Mouse (Mus musculus) B cell, adult 67 days (primary cell): ENCODE measurements around the gene Mest. TPM values are rescaled to one million over a fixed set of nuclear protein-coding genes. Genes with fewer than 3 reads are reported as not detected.

Source experiments
- total RNA-seq, 2 experiments: library from RNA; stranded (reverse); gene quantifications; 4 replicates each; pipeline ENCODE4 v1.2.4; 2023

Gene Mest
- not detected for total RNA-seq

DNA sequence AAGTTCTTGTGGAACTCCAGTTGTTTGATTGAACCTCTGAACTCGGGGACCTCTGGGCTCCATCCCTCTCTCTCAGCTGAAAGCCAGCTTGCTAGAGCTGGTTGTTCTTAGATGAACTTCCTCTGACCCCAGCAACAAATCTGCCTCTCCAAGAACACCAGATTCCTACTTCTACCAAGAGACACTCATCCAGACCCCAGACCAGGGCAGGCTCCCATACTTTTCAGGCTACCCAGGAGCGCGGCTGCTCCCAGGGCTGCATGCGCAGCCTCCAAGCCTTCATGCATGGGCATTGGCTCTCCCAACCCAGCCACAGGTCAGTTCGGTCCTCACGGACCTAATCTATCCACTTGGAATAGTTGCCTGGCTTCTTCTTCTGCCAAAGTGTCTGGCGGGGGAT, at the start of gene Mest:
Gene Mest (plus strand): TSS at position 217 of the 400 bp plus-strand sequence.

DNA sequence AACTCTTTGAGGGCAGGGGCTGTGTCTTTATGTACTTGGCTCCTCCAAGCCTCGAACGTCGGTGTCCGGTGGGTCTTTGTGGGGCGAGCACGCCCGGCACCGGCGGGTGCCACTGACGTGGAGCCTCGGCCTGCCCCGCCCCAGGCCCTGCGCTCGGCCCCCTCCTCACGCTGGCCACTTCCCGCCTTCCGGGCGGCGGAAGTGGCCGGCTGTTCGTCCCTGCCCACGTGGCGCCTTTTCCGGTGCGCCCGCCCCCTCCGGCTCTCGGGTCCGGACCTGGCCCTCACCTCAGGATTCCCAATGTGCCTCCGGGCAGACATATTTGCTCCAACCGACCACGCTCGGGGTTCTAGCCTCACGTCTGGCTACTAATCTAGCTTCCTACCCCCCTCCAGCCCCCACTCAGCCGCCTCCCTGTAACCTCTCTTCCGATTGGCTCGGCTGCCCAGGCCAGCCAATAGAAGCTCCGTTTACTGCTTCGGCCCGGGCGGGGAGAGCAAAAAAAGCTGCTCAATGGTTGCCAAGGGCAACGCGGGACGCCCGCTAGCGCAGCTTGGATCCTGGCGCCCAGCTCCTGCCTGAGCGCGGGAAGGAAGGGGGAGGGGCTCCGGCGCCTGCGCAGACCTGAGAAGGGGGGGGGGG, 29.9 kb upstream of the Mest start, which contains the start of gene Cep41:
Gene Cep41 (minus strand): TSS at position 400 of the 642 bp plus-strand sequence.

Other genes starting within 250 kb of the Mest start
- gene Tmem209, start 213.8 kb upstream of the Mest start, total RNA-seq: 10 to 100 TPM; 37.9 to 38.8 TPM
- gene Ssmem1, start 213.7 kb upstream of the Mest start, total RNA-seq: 1 to 10 TPM in 1 of 2 experiments, under 1 TPM in 1; 0.65 to 1.4 TPM
- gene Cpa2, start 182.0 kb upstream of the Mest start, total RNA-seq: not detected
- gene Cpa4, start 155.2 kb upstream of the Mest start, total RNA-seq: not detected
- not detected for gene Cpa5, start 112.5 kb upstream of the Mest start, total RNA-seq
- not detected for gene Cpa1, start 84.3 kb upstream of the Mest start, total RNA-seq
- 10 to 100 TPM in 1 of 2 experiments, 1 to 10 TPM in 1; 8.0 to 13.1 TPM for gene Cep41, start 29.8 kb upstream of the Mest start, total RNA-seq
- gene Copg2, start 173.2 kb downstream of the Mest start, total RNA-seq: 10 to 100 TPM; 51.0 to 56.0 TPM
- gene Tsga13, start 192.0 kb downstream of the Mest start, total RNA-seq: 10 to 100 TPM in 1 of 2 experiments, 1 to 10 TPM in 1; 7.7 to 11.8 TPM
- gene Klf14, start 235.5 kb downstream of the Mest start, total RNA-seq: not detected